Mouse (Mus musculus) yolk sac, embryonic 10.5 days (tissue): ENCODE results near the gene Fxyd6.

Experiments
- DNase-seq: peaks from one replicate; pipeline ENCODE4 v3.0.0-alpha.2; 2017; ENCODE audit warnings: low spot score

Gene Fxyd6

GRCm38 (mm10) chr9:45412700-45413477, 42.9 kb downstream of the Fxyd6 start:
- DNase-seq: no peak

GRCm38 (mm10) chr9:45413478-45414140, 43.6 kb downstream of the Fxyd6 start:
- peak; percentile 80 for DNase-seq

GRCm38 (mm10) chr9:45415912-45416311, 45.9 kb downstream of the Fxyd6 start:
- no peak for DNase-seq

- DNase-seq: no peak
These were observed 47.3 kb downstream of the Fxyd6 start for GRCm38 (mm10) chr9:45417245-45417644.

GRCm38 (mm10) chr9:45418252-45418651, 48.3 kb downstream of the Fxyd6 start:
- DNase-seq: no peak

- DNase-seq: no peak
These were observed 51.2 kb downstream of the Fxyd6 start for GRCm38 (mm10) chr9:45421209-45421608.

GRCm38 (mm10) chr9:45422761-45423298, 52.8 kb downstream of the Fxyd6 start:
- DNase-seq: no peak

GRCm38 (mm10) chr9:45426456-45426855, 56.5 kb downstream of the Fxyd6 start, which contains the start of gene Dscaml1:
Gene Dscaml1 (plus strand): TSS chr9:45426628.
- DNase-seq: no peak

- no peak for DNase-seq
These were observed 59.4 kb downstream of the Fxyd6 start for GRCm38 (mm10) chr9:45429392-45429791.

- DNase-seq: no peak
These were observed 60.1 kb downstream of the Fxyd6 start for GRCm38 (mm10) chr9:45429951-45430697.

- DNase-seq: no peak
These were observed 60.6 kb downstream of the Fxyd6 start for GRCm38 (mm10) chr9:45430698-45430959.

GRCm38 (mm10) chr9:45431150-45431549, 61.2 kb downstream of the Fxyd6 start:
- DNase-seq: no peak

- DNase-seq: no peak
These were observed 62.7 kb downstream of the Fxyd6 start for GRCm38 (mm10) chr9:45432639-45433038.

GRCm38 (mm10) chr9:45433119-45433518, 63.1 kb downstream of the Fxyd6 start:
- DNase-seq: no peak

GRCm38 (mm10) chr9:45434171-45434570, 64.2 kb downstream of the Fxyd6 start:
- no peak for DNase-seq

- DNase-seq: no peak
These were observed 69.0 kb downstream of the Fxyd6 start for GRCm38 (mm10) chr9:45439025-45439424.

GRCm38 (mm10) chr9:45440083-45440784, 70.2 kb downstream of the Fxyd6 start:
- no peak for DNase-seq

GRCm38 (mm10) chr9:45444251-45444798, 74.3 kb downstream of the Fxyd6 start:
- DNase-seq: no peak
